Mouse (Mus musculus) MEL (cell line): Measurements from ENCODE around the gene Wdr81. TPM values are rescaled to one million over a fixed set of nuclear protein-coding genes. Genes with fewer than 3 reads are reported as not detected.

Experiments used
- DNase-seq: peaks from one replicate; pipeline ENCODE4 v3.0.0; 2011; ENCODE audit warnings: low read depth, low spot score
- H3K27ac ChIP-seq: 2 replicates; pipeline ENCODE4 v1.5.1; 2012; ENCODE audit warnings: low read depth, mild to moderate bottlenecking, control low read depth, low read length, moderate library complexity; ENCODE audit not compliant: control insufficient read depth
- H3K27me3 ChIP-seq, 2 experiments: fragments of 150-350 bp in 1 of 2; sonication (generic) in 1 of 2; 2 replicates each; pipeline ENCODE4 v1.6.1; 2012; ENCODE audit warnings: low read length in 2 of 2, mild to moderate bottlenecking in 2 of 2, improper control_type of control experiment in 1 of 2, moderate library complexity in 1 of 2; ENCODE audit not compliant: insufficient read depth in 2 of 2, control insufficient read depth in 1 of 2
- H3K36me3 ChIP-seq, 2 experiments: 2 replicates each; pipeline ENCODE4 v1.6.1; 2012 to 2014; ENCODE audit warnings: low read length in 2 of 2, improper control_type of control experiment in 1 of 2, inconsistent platforms in 1 of 2, mild to moderate bottlenecking in 1 of 2; ENCODE audit not compliant: insufficient read depth in 2 of 2, control insufficient read depth in 1 of 2
- H3K4me1 ChIP-seq, 2 experiments: fragments of 150-350 bp in 1 of 2; sonication (generic) in 1 of 2; 2 replicates each; pipeline ENCODE4 v1.6.1; 2012; ENCODE audit warnings: low read length in 2 of 2, improper control_type of control experiment in 1 of 2, mild to moderate bottlenecking in 1 of 2; ENCODE audit not compliant: insufficient read depth in 2 of 2, control insufficient read depth in 1 of 2
- H3K4me3 ChIP-seq, 2 experiments: fragments of 150-350 bp in 1 of 2; sonication (generic) in 1 of 2; 2 replicates each; pipeline ENCODE4 v1.5.1; 2012; ENCODE audit warnings: low read depth in 2 of 2, low read length in 2 of 2, mild to moderate bottlenecking in 2 of 2, moderate library complexity in 2 of 2, control low read depth in 1 of 2, improper control_type of control experiment in 1 of 2; ENCODE audit not compliant: control insufficient read depth in 1 of 2, insufficient read depth in 1 of 2
- H3K79me2 ChIP-seq: 2 replicates; pipeline ENCODE4 v1.6.1; 2012; ENCODE audit warnings: mild to moderate bottlenecking, low read length, moderate library complexity; ENCODE audit not compliant: control insufficient read depth, poor library complexity, insufficient read depth
- H3K9ac ChIP-seq: 2 replicates; pipeline ENCODE4 v1.6.1; 2012; ENCODE audit warnings: low read depth, mild to moderate bottlenecking, control low read depth, low read length, moderate library complexity; ENCODE audit not compliant: control insufficient read depth, poor library complexity, severe bottlenecking
- H3K9me3 ChIP-seq: fragments of 150-350 bp; sonication (generic); replicated peaks from 2 replicates; pipeline ENCODE4 v1.6.1; 2012; ENCODE audit warnings: mild to moderate bottlenecking, low read length, improper control_type of control experiment, moderate library complexity; ENCODE audit not compliant: insufficient read depth
- BHLHE40 ChIP-seq: IDR thresholded peaks from 2 replicates; pipeline ENCODE4 v1.6.1; 2012; ENCODE audit warnings: low read depth, mild to moderate bottlenecking, inconsistent platforms, low read length, improper control_type of control experiment, borderline replicate concordance
- CHD2 ChIP-seq: IDR thresholded peaks from 2 replicates; pipeline ENCODE4 v1.6.1; 2011; ENCODE audit warnings: low read length, improper control_type of control experiment
- E2F4 ChIP-seq: IDR thresholded peaks from 2 replicates; pipeline ENCODE4 v1.6.1; 2011; ENCODE audit warnings: low read depth, low read length, improper control_type of control experiment, borderline replicate concordance
- ELF1 ChIP-seq: IDR thresholded peaks from 2 replicates; pipeline ENCODE4 v1.6.1; 2014; ENCODE audit warnings: low read depth, mild to moderate bottlenecking, inconsistent platforms, low read length, improper control_type of control experiment, moderate library complexity
- ETS1 ChIP-seq: IDR thresholded peaks from 2 replicates; pipeline ENCODE4 v1.6.1; 2012; ENCODE audit warnings: low read depth, mild to moderate bottlenecking, inconsistent platforms, low read length, improper control_type of control experiment, moderate library complexity
- HCFC1 ChIP-seq: IDR thresholded peaks from 2 replicates; pipeline ENCODE4 v1.6.1; 2012; ENCODE audit warnings: low read depth, mild to moderate bottlenecking, inconsistent platforms, low read length, improper control_type of control experiment, moderate library complexity
- MAFK ChIP-seq: IDR thresholded peaks from 2 replicates; pipeline ENCODE4 v1.6.1; 2011; ENCODE audit warnings: low read depth, mild to moderate bottlenecking, low read length, improper control_type of control experiment, borderline replicate concordance
- MAZ ChIP-seq: IDR thresholded peaks from 2 replicates; pipeline ENCODE4 v1.6.1; 2012; ENCODE audit warnings: low read depth, mild to moderate bottlenecking, inconsistent platforms, low read length, improper control_type of control experiment
- MXI1 ChIP-seq: IDR thresholded peaks from 2 replicates; pipeline ENCODE4 v1.6.1; 2011; ENCODE audit warnings: mild to moderate bottlenecking, low read depth, low read length, improper control_type of control experiment
- NELFE ChIP-seq: IDR thresholded peaks from 2 replicates; pipeline ENCODE4 v1.6.1; 2011; ENCODE audit warnings: low read depth, low read length, improper control_type of control experiment
- NRF1 ChIP-seq: IDR thresholded peaks from 2 replicates; pipeline ENCODE4 v1.6.1; 2014; ENCODE audit warnings: low read depth, mild to moderate bottlenecking, inconsistent platforms, low read length, improper control_type of control experiment, moderate library complexity; ENCODE audit not compliant: poor library complexity, insufficient read depth, severe bottlenecking
- POLR2A ChIP-seq, 2 experiments: IDR thresholded peaks; 2 replicates each; pipeline ENCODE4 v1.6.1; 2011 to 2012; ENCODE audit warnings: low read length in 2 of 2, mild to moderate bottlenecking in 2 of 2, control low read depth in 1 of 2, improper control_type of control experiment in 1 of 2, low read depth in 1 of 2, moderate library complexity in 1 of 2; ENCODE audit not compliant: control insufficient read depth in 1 of 2, insufficient read depth in 1 of 2, poor library complexity in 1 of 2
- POLR2AphosphoS2 ChIP-seq: IDR thresholded peaks from 2 replicates; pipeline ENCODE4 v1.6.1; 2011; ENCODE audit warnings: low read length, improper control_type of control experiment
- RAD21 ChIP-seq: IDR thresholded peaks from 2 replicates; pipeline ENCODE4 v1.6.1; 2011; ENCODE audit warnings: mild to moderate bottlenecking, low read depth, low read length, improper control_type of control experiment
- SIN3A ChIP-seq: IDR thresholded peaks from 2 replicates; pipeline ENCODE4 v1.6.1; 2012; ENCODE audit warnings: low read length, improper control_type of control experiment, inconsistent platforms
- SMC3 ChIP-seq: IDR thresholded peaks from 2 replicates; pipeline ENCODE4 v1.6.1; 2011; ENCODE audit warnings: low read depth, low read length, improper control_type of control experiment
- TAL1 ChIP-seq: IDR thresholded peaks from 2 replicates; pipeline ENCODE4 v1.6.1; 2012; ENCODE audit warnings: mild to moderate bottlenecking, inconsistent platforms, low read length, moderate library complexity, mixed read lengths
- TBP ChIP-seq: IDR thresholded peaks from 2 replicates; pipeline ENCODE4 v1.8.0; 2011; ENCODE audit warnings: low read depth, low read length, improper control_type of control experiment
- TCF12 ChIP-seq: IDR thresholded peaks from 2 replicates; pipeline ENCODE4 v1.6.1; 2014; ENCODE audit warnings: low read depth, mild to moderate bottlenecking, inconsistent platforms, low read length, improper control_type of control experiment, moderate library complexity
- USF2 ChIP-seq, 2 experiments: IDR thresholded peaks; 2 replicates each; pipeline ENCODE4 v1.6.1; 2011 to 2012; ENCODE audit warnings: improper control_type of control experiment in 2 of 2, low read length in 2 of 2, borderline replicate concordance in 1 of 2, inconsistent platforms in 1 of 2, low read depth in 1 of 2, mild to moderate bottlenecking in 1 of 2; ENCODE audit not compliant: insufficient read depth in 1 of 2
- ZMIZ1 ChIP-seq: IDR thresholded peaks from 2 replicates; pipeline ENCODE4 v1.6.1; 2012; ENCODE audit warnings: low read depth, mild to moderate bottlenecking, inconsistent platforms, low read length, improper control_type of control experiment, moderate library complexity
- ZNF384 ChIP-seq: IDR thresholded peaks from 2 replicates; pipeline ENCODE4 v1.6.1; 2012; ENCODE audit warnings: low read depth, mild to moderate bottlenecking, inconsistent platforms, low read length, improper control_type of control experiment
- polyA plus RNA-seq, 2 experiments: library from polyadenylated mRNA; stranded (reverse) in 1 of 2; unstranded in 1 of 2; fragments of >175 nt in 1 of 2; fragments of >200 nt in 1 of 2; gene quantifications; 2 replicates each; pipeline versions ENCODE4 v1.2.1 to v1.2.4; 2012; ENCODE audit warnings: low replicate concordance in 2 of 2, low read depth in 1 of 2; ENCODE audit not compliant: insufficient read length in 2 of 2, insufficient read depth in 1 of 2, missing spikeins in 1 of 2
- total RNA-seq: library from RNA; depleted of rRNA; stranded (reverse); fragments of 300-350 nt; gene quantifications from 2 replicates; pipeline ENCODE4 v1.2.3, GENCODE M21; 2012

Gene Wdr81
- total and polyA plus RNA-seq, 3 experiments: 7.0 to 13.9 TPM; not detected in 1

GRCm38 (mm10) chr11:75463624-75464023 lies 9.1 kb upstream of the Wdr81 start:
- Histone ChIP-seq H3K27me3 (no peaks in the 10 kb centered on the region), H3K79me2 (peaks cover 8% of the 10 kb centered on the region; the same call in 1 of the 2 replicates), H3K4me1 (peaks cover 2 to 22% of the 10 kb centered on the region in 2 experiments; a peak in 3 of 4 replicates), H3K36me3 (peaks cover 0 to 18% of the 10 kb centered on the region in 2 experiments; a peak in 2 of 4 replicates), H3K9ac (no peak overlapping the region; the same call in 1 of the 2 replicates), H3K27ac (peak overlapping the region; percentile 49; the same call in 1 of the 2 replicates), H3K4me3 (no peak overlapping the region), H3K9me3 (no peaks in the 10 kb centered on the region)
- TF ChIP-seq RAD21 (no peak), TCF12 (no peak), MXI1 (no peak), SIN3A (no peak), NRF1 (no peak), MAFK (no peak), TAL1 (no peak), POLR2AphosphoS2 (no peak), HCFC1 (no peak)
- DNase-seq: no peak

GRCm38 (mm10) chr11:75462865-75463336 lies 8.4 kb upstream of the Wdr81 start:
- H3K27ac ChIP-seq: peak overlapping the region; percentile 74
- H3K9ac ChIP-seq: peak overlapping the region; percentile 77
- peaks cover 4 to 27% of the 10 kb centered on the region in 2 experiments for H3K4me1 ChIP-seq
- no peaks in the 10 kb centered on the region for H3K9me3 ChIP-seq
- peak; percentile 95 for DNase-seq
- H3K36me3 ChIP-seq: peaks cover 0 to 19% of the 10 kb centered on the region in 2 experiments; a peak in 2 of 4 replicates
- TF ChIP-seq HCFC1 (peak; percentile 29; the same call in 1 of the 2 replicates), BHLHE40 (no peak), TBP (peak; percentile 57; the same call in 1 of the 2 replicates), MXI1 (peak; percentile 91), SMC3 (no peak), ELF1 (no peak), SIN3A (peak; percentile 77; the same call in 1 of the 2 replicates), NRF1 (no peak), ETS1 (peak; percentile 71), CHD2 (no peak), ZNF384 (no peak), E2F4 (no peak), MAZ (peak; percentile 74; the same call in 1 of the 2 replicates), POLR2A (IDR thresholded peaks at IDR 0.05; ENCODE audit: control insufficient read depth in 1 of 2, insufficient read depth in 1 of 2, low read depth in 1 of 2, low read length in 2 of 2, poor library complexity in 1 of 2) (peak in 1 of 2 experiments; percentile 55; a peak in 1 of 4 replicates), MAFK (peak; percentile 53; the same call in 1 of the 2 replicates), NELFE (peak; percentile 12; the same call in 1 of the 2 replicates), USF2 (IDR thresholded peaks at IDR 0.05; ENCODE audit: borderline replicate concordance in 1 of 2, insufficient read depth in 1 of 2, low read depth in 1 of 2, low read length in 2 of 2) (no peak), ZMIZ1 (no peak), TCF12 (no peak), TAL1 (no peak)
- peak overlapping the region; percentile 61 to 77 for H3K4me3 ChIP-seq
- H3K27me3 ChIP-seq: no peaks in the 10 kb centered on the region
- peaks cover 8% of the 10 kb centered on the region; the same call in 1 of the 2 replicates for H3K79me2 ChIP-seq
